Mouse (Mus musculus): ENCODE data around the gene Cyb5d2. TPM values are rescaled to one million over a fixed set of nuclear protein-coding genes. Genes with fewer than 3 reads are reported as not detected.
A peak's percentile ranks its signal among the peaks of the same experiment; 100 is the strongest.
"Not testable (repeated sequence)": the region's sequence is repeated elsewhere in the genome, so short reads cannot be mapped to it uniquely, and the experiment has no call there.

Cyb5d2 gene
- total RNA-seq, 2 experiments from 2014 or later = 15.2 to 18.0 TPM

DNA sequence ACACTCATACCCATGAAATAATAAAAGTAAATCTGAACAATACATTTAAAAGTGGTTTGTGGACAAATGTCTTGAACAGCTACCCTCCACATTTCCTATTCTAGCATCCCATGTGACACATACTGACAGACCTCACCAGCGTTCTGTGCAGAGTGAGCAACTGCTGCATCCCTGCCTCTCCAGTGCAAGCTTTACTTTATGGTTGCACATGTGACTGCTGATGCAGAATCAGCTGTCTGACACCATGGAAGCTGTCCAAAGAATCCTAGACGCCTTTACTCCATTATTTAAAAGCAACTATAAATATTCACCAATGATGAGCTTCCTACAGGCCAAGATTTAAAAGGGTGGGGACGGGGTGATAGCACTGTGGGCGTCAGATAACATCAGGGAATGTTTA is 24.5 kb downstream of the Cyb5d2 start:
- Histone ChIP-seq H3K27ac (no peak overlapping the region), H3K4me3 (no peak overlapping the region)
- DNase-seq (ENCODE audit: extremely low spot score in 1 of 2, low spot score in 2 of 2) = no peak
- intact Hi-C loops (cut with DNase I) = no loop called here
- TF ChIP-seq CTCF (IDR thresholded peaks at IDR 0.05) = no peak

GRCm38 (mm10) chr11:72770816-72771215 is 25.1 kb downstream of the Cyb5d2 start:
- Histone ChIP-seq H3K27ac (no peak overlapping the region), H3K4me3 (no peak overlapping the region)
- intact Hi-C loops (cut with DNase I) = no loop called here
- no peak for TF ChIP-seq CTCF (IDR thresholded peaks at IDR 0.05)
- no peak for DNase-seq (ENCODE audit: extremely low spot score in 1 of 2, low spot score in 2 of 2)

- intact Hi-C loops (cut with DNase I) = no loop called here
These were observed 25.6 kb downstream of the Cyb5d2 start for GRCm38 (mm10) chr11:72770324-72770723.

GRCm38 (mm10) chr11:72769061-72769460 is 26.9 kb downstream of the Cyb5d2 start:
- Histone ChIP-seq H3K27ac (no peak overlapping the region), H3K4me3 (no peak overlapping the region)
- no peak for TF ChIP-seq CTCF (IDR thresholded peaks at IDR 0.05)
- intact Hi-C loops (cut with DNase I) = no loop called here
- DNase-seq (ENCODE audit: extremely low spot score in 1 of 2, low spot score in 2 of 2) = no peak

More at GRCm38 (mm10) chr11:72770324-72770723, 25.6 kb downstream of the Cyb5d2 start:
- Histone ChIP-seq H3K4me3 (no peak overlapping the region), H3K27ac (no peak overlapping the region)
- TF ChIP-seq CTCF (IDR thresholded peaks at IDR 0.05) = no peak
- DNase-seq (ENCODE audit: extremely low spot score in 1 of 2, low spot score in 2 of 2) = no peak

DNA sequence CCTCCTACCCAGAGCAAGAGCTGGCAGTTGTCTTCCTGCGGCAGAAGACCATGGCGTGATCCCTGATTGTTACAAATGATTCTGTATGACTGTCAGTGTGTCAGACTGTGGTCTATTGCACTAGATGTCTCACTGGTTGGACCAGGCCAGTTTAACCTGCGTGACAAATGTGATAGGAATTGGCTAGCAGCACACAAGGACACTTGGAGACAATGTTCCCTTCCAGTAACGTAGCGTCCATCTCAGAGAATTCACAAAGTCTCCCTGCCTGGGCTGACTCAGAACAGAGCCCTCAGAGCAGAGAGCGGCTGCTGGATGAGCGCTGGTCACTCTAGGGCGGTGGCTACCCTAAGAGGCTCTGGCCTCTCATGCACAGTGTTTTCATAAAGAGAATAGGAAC is 28.2 kb downstream of the Cyb5d2 start:
- no peak for DNase-seq (ENCODE audit: extremely low spot score in 1 of 2, low spot score in 2 of 2)
- Histone ChIP-seq H3K4me3 (no peak overlapping the region), H3K27ac (no peak overlapping the region)
- no peak for TF ChIP-seq CTCF (IDR thresholded peaks at IDR 0.05)
- intact Hi-C loops (cut with DNase I) = no loop called here

DNA sequence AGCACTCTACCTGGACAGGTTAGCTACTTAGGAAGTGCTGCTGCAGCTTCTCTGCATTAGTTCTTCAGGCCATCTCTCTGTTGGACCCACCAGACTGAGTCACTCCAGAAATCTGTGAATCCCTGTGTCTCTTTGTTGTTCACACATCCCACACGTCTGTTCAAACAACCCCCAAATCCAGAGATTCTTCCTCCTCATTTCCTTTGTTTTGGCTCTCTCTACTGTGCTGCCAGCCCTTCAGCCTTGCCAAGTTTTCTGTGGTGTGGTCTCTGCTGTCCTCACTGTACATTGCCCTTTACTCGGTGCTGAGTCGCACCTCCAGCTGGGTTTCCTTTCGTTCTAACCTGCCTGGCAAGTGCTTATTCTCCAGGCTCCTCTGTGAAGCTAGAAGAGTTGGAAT is 31.7 kb downstream of the Cyb5d2 start:
- no peak for TF ChIP-seq CTCF (IDR thresholded peaks at IDR 0.05)
- H3K4me3 ChIP-seq = no peak overlapping the region
- DNase-seq (ENCODE audit: extremely low spot score in 1 of 2, low spot score in 2 of 2) = peak in 1 of 2 experiments; percentile 24
- no peak overlapping the region for H3K27ac ChIP-seq
- intact Hi-C loops (cut with DNase I) = no loop called here

DNA sequence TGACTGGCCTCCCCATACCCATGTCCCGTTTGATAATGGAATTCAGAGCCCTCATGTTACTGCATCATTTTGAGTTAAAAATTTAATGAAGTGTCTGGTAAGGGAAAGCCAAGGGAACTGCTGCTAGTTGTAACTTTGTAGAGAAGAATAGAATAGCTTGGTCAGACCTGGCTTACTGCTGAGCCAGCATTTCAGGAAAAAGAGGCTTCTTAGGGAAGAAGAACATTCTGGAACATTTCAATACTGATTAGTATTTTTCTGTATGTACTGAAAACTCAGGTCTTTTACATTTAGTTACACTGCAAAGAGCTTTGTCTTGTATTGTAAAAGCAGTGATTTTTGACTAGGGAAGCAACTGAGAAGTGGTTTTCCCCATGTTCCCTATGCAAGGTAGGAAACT is 35.2 kb downstream of the Cyb5d2 start:
- intact Hi-C loops (cut with DNase I) = no loop called here
- H3K27ac ChIP-seq = no peak overlapping the region
- H3K4me3 ChIP-seq = no peak overlapping the region
- DNase-seq (ENCODE audit: extremely low spot score in 1 of 2, low spot score in 2 of 2) = no peak
- TF ChIP-seq CTCF (IDR thresholded peaks at IDR 0.05) = no peak

DNA sequence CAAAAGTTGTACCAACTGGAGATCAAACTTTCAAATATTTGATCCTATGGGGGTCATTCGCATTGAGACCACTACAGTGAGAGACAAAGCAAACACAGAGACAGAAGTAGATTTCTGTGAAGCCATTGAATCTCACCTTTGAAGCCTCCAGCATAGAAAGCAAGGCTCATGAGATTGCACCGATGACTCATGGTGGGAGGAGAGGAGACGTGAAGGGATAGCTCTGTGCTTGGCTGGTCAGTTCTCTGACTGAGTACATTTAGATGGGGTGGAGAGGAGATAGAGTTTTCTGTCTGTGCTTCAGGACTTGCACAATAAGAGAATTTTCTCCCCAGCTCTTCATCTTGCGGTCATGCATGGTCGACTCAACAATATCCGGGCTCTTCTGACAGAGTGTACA is 36.4 kb downstream of the Cyb5d2 start:
- intact Hi-C loops (cut with DNase I) = no loop called here
- no peak overlapping the region for H3K27ac ChIP-seq
- DNase-seq (ENCODE audit: extremely low spot score in 1 of 2, low spot score in 2 of 2) = no peak
- H3K4me3 ChIP-seq = no peak overlapping the region
- TF ChIP-seq CTCF (IDR thresholded peaks at IDR 0.05) = no peak

DNA sequence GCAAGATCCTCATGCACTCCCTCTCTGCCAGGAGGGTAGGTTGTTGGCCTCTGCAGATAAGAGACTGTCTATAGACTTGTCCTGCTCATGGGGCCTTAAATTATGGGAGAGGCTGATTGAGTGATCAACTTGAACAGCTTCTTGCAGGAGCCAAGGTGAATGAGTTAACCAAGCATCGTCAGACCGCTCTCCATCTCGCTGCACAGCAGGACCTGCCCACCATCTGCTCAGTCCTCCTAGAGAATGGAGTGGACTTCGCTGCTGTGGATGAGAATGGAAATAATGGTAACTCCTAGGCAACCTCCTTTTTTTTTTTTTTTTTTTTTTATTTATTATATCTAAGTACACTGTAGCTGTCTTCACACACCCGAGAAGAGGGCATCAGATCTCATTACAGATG is 37.6 kb downstream of the Cyb5d2 start:
- DNase-seq (ENCODE audit: extremely low spot score in 1 of 2, low spot score in 2 of 2) = no peak
- TF ChIP-seq CTCF (IDR thresholded peaks at IDR 0.05) = no peak
- no peak overlapping the region for H3K27ac ChIP-seq
- no peak overlapping the region for H3K4me3 ChIP-seq
- intact Hi-C loops (cut with DNase I) = no loop called here

GRCm38 (mm10) chr11:72751956-72752355 is 44.0 kb downstream of the Cyb5d2 start:
- TF ChIP-seq CTCF (IDR thresholded peaks at IDR 0.05) = no peak; the same call in 1 of the 2 replicates
- DNase-seq (ENCODE audit: extremely low spot score in 1 of 2, low spot score in 2 of 2) = no peak
- no peak overlapping the region for H3K27ac ChIP-seq
- intact Hi-C loops (cut with DNase I) = no loop called here
- H3K4me3 ChIP-seq = no peak overlapping the region

DNA sequence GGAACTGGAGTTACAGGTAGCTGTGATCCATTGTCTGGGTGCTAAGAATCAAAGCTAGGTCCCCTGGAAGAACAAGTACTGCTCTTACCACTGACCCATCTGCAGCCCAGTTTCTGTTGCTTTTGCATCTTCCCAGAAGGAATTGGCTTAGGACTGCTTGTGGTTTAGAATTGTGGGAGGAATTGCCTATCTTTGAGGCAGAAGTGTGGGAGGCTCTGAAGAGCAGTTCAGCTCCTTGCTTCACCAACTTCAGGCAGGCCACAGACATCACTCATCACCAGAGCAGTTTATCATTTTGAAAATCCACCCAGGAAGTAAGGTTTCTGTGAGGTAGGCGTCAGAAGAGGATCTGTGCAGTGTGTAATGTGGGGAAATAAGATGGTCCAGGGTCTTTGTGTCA is 56.9 kb downstream of the Cyb5d2 start:
- no peak overlapping the region for H3K27ac ChIP-seq
- intact Hi-C loops (cut with DNase I) = loop anchor here (5.0 kb wide), 1 partner anchor 167 kb away; no protein-coding TSS in a partner anchor
- DNase-seq (ENCODE audit: extremely low spot score in 1 of 2, low spot score in 2 of 2) = no peak
- no peak overlapping the region for H3K4me3 ChIP-seq
- TF ChIP-seq CTCF (IDR thresholded peaks at IDR 0.05) = no peak

DNA sequence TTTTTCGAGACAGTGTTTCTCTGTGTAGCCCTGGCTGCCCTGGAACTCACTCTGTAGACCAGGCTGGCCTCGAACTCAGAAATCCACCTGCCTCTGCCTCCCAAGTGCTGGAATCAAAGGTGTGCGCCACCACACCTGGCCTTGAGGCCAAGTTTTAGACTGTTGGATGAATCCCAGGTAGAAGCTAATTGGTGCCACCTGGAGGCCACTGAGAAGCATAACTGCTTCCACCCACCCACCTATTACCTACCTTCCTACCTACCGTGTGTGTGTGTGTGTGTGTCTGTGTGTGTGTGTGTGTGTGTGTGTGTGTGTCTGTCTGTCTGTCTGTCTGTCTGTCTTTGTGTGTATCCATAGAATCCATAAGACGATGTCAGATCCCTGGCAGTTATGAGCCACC is 58.4 kb downstream of the Cyb5d2 start:
- not testable (repeated sequence) for DNase-seq (ENCODE audit: extremely low spot score in 1 of 2, low spot score in 2 of 2); H3K4me3 ChIP-seq; H3K27ac ChIP-seq
- intact Hi-C loops (cut with DNase I) = loop anchor here (5.0 kb wide), 1 partner anchor 165 kb away; no protein-coding TSS in a partner anchor
- TF ChIP-seq CTCF (IDR thresholded peaks at IDR 0.05) = peak; percentile 25; the same call in 1 of the 2 replicates

DNA sequence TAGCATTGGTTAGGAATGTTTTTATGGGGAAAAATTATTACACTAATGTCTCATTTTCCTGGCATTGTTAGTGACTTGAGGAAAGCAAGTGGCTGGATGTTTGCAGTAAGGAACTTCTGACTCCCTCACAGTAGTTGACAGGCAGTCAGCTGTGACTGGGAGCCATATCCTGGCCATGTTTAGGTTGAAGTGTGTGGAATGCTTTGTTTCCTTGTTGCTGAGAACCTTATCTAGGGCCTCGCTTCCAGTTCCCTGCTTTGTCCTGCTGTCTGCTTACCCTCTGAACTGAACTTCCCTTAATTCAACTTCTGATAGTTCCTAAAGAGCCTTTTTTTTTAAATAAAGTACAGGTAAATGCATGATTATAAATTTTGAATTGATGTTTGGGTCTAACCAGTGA is 59.6 kb downstream of the Cyb5d2 start:
- intact Hi-C loops (cut with DNase I) = loop anchor here (5.0 kb wide), 1 partner anchor 164 kb away; no protein-coding TSS in a partner anchor
- no peak overlapping the region for H3K4me3 ChIP-seq
- H3K27ac ChIP-seq = no peak overlapping the region
- no peak for TF ChIP-seq CTCF (IDR thresholded peaks at IDR 0.05)
- DNase-seq (ENCODE audit: extremely low spot score in 1 of 2, low spot score in 2 of 2) = no peak
